Mouse (Mus musculus): Measurements from ENCODE around the gene Slc22a1. TPM values are rescaled to one million over a fixed set of nuclear protein-coding genes. Genes with fewer than 3 reads are reported as not detected.

Gene Slc22a1
- polyA plus RNA-seq, 1 experiment from 2014 or later = not detected

DNA sequence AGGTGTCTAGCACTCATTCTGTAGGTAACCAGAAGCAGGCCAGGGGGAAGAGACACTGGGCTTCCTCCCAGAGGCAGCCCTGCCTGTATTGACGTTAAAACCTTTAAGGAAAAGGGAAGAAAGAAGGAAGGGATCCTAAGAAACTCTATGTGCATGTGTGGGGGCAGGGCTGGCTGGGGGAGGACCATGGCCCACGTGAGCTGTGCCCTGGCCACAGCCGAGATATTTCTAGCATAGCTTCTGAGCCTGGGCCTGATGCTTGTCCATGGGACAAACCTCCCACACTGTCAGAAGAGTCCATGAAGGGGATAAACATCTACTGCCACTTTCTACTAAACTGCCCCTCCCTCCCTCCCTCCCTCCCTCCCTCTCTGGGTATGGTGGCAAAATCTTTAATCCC, 1.8 kb downstream of the Slc22a1 start:
- Histone ChIP-seq H3K4me2 (ENCODE audit: low read depth, low read length) (no peak overlapping the region), H3K36me3 (ENCODE audit: control insufficient read depth, insufficient read depth, low read length) (no peaks in the 10 kb centered on the region), H3K27ac (ENCODE audit: low read depth, low read length) (no peak overlapping the region), H3K4me1 (ENCODE audit: control insufficient read depth, insufficient read depth, low read length) (peaks cover 3% of the 10 kb centered on the region; the same call in 1 of the 2 replicates), H3K27me3 (ENCODE audit: control insufficient read depth, insufficient read depth, low read length) (no peaks in the 10 kb centered on the region), H3K9me3 (ENCODE audit: control insufficient read depth, low read length) (no peaks in the 10 kb centered on the region), H3K4me3 (ENCODE audit: low read depth, low read length) (no peak overlapping the region), H3K9ac (replicated peaks; ENCODE audit: low read depth, low read length) (no peak overlapping the region)
- 73% methylated on average over 3 of the region's 3 CpGs for WGBS
- ATAC-seq (ENCODE audit: low read depth) = no peak

DNA sequence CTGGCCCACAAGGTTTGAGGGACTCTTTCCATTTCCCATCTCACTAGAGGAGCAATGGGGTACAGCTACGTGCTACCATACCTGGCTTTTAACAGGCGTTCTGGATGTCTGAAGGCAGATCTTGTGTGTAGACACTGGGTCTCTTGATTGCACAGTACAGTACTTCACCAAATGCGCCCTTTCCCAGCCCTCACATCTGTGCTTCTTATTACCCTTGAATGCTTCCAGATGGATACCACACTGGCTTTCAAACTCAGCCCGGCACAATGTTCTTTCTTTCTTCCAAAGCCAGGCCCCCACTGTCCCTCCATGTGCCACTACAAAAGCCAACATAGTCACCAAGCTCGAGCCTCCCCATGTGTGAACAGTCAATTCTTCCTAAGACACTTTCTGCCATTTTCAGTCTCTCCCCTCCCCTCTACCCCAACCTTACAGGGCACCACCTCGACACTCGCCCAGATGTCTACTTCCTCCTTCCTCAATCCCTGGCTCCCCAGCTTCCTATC, 3.3 kb downstream of the Slc22a1 start:
- 71% methylated on average over 7 of the region's 7 CpGs for WGBS
- ATAC-seq (ENCODE audit: low read depth) = no peak
- H3K4me1 ChIP-seq (ENCODE audit: control insufficient read depth, insufficient read depth, low read length) = peaks cover 3% of the 10 kb centered on the region; the same call in 1 of the 2 replicates

GRCm38 (mm10) chr17:12671029-12671605, 4.5 kb downstream of the Slc22a1 start:
- Histone ChIP-seq H3K9me3 (ENCODE audit: control insufficient read depth, low read length) (no peaks in the 10 kb centered on the region), H3K9ac (replicated peaks; ENCODE audit: low read depth, low read length) (no peak overlapping the region), H3K4me2 (ENCODE audit: low read depth, low read length) (no peak overlapping the region), H3K4me3 (ENCODE audit: low read depth, low read length) (no peak overlapping the region), H3K27ac (ENCODE audit: low read depth, low read length) (no peak overlapping the region), H3K36me3 (ENCODE audit: control insufficient read depth, insufficient read depth, low read length) (no peaks in the 10 kb centered on the region), H3K27me3 (ENCODE audit: control insufficient read depth, insufficient read depth, low read length) (no peaks in the 10 kb centered on the region), H3K4me1 (ENCODE audit: control insufficient read depth, insufficient read depth, low read length) (peaks cover 3% of the 10 kb centered on the region; the same call in 1 of the 2 replicates)
- WGBS = 89% methylated on average over 5 of the region's 5 CpGs
- no peak for ATAC-seq (ENCODE audit: low read depth)

More for the DNA sequence above, 3.3 kb downstream of the Slc22a1 start:
- Histone ChIP-seq H3K9me3 (ENCODE audit: control insufficient read depth, low read length) (no peaks in the 10 kb centered on the region), H3K4me2 (ENCODE audit: low read depth, low read length) (no peak overlapping the region), H3K9ac (replicated peaks; ENCODE audit: low read depth, low read length) (no peak overlapping the region), H3K36me3 (ENCODE audit: control insufficient read depth, insufficient read depth, low read length) (no peaks in the 10 kb centered on the region), H3K27me3 (ENCODE audit: control insufficient read depth, insufficient read depth, low read length) (no peaks in the 10 kb centered on the region), H3K4me3 (ENCODE audit: low read depth, low read length) (no peak overlapping the region), H3K27ac (ENCODE audit: low read depth, low read length) (no peak overlapping the region)

DNA sequence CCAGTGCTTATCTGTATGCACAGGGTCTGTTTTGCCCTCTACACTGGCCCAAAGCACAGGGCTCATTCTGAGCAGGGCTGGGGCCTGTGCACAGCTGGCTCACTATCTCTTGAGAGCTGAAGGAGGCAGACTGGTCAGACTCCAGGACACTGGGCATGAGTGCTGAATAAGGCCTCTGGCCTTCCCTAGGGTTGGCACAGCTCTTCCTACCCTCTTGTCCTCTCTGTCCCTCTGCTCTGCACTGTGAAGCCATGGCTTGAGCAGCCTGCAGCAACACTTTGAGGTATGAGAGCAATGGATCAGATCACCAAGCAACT, 6.3 kb downstream of the Slc22a1 start:
- Histone ChIP-seq H3K27me3 (ENCODE audit: control insufficient read depth, insufficient read depth, low read length) (no peaks in the 10 kb centered on the region), H3K4me1 (ENCODE audit: control insufficient read depth, insufficient read depth, low read length) (peaks cover 3% of the 10 kb centered on the region; the same call in 1 of the 2 replicates), H3K9me3 (ENCODE audit: control insufficient read depth, low read length) (no peaks in the 10 kb centered on the region), H3K4me3 (ENCODE audit: low read depth, low read length) (no peak overlapping the region), H3K27ac (ENCODE audit: low read depth, low read length) (no peak overlapping the region), H3K36me3 (ENCODE audit: control insufficient read depth, insufficient read depth, low read length) (no peaks in the 10 kb centered on the region), H3K4me2 (ENCODE audit: low read depth, low read length) (no peak overlapping the region), H3K9ac (replicated peaks; ENCODE audit: low read depth, low read length) (no peak overlapping the region)
- peak; percentile 36; the same call in 1 of the 2 replicates for ATAC-seq (ENCODE audit: low read depth)

DNA sequence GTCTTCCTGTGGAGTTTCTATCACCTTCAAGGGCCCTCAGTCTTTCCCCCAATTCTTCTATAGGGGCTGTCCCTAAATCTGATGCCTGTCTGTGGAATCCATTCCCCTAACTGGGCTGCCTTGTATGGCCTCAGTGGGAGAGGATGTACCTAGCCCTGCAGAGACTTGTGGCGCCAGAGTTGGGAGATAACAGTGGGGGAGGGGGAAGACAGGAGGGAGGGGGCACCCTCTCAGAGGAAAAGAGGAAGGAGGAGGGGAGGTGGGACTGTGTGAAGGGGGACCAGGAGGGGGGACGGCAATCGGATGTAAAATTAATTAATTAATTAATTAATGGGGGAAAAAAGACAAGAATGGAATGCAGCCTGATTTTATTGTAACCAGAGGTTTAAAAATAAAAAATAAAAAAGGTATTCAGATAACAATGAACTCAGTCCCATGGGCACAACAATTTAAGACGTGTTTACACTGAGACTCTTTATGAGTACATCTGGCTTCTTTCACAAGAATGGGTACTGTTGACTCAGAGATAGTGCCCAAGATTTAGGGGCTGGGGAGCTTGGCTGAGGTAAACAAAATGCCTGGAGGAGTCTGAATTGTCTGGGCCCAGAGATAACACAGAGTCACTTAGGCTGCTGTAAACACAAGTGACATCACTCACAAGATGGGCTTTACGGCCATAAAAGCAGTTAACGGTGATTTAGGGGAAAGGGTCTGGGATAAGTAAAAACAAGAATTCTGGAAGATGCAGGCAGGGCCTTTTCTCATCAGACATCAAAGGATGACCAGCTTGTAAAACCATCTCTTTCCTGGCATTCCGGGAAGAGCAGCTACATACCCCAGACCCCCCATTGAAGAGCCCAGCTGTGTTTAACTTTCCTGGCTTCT, 6.9 kb downstream of the Slc22a1 start:
- H3K9ac ChIP-seq (replicated peaks; ENCODE audit: low read depth, low read length) = no peak overlapping the region
- H3K36me3 ChIP-seq (ENCODE audit: control insufficient read depth, insufficient read depth, low read length) = no peaks in the 10 kb centered on the region
- ATAC-seq (ENCODE audit: low read depth) = peak; percentile 60; the same call in 1 of the 2 replicates
- no peak overlapping the region for H3K4me3 ChIP-seq (ENCODE audit: low read depth, low read length)
- H3K9me3 ChIP-seq (ENCODE audit: control insufficient read depth, low read length) = no peaks in the 10 kb centered on the region
- H3K27me3 ChIP-seq (ENCODE audit: control insufficient read depth, insufficient read depth, low read length) = no peaks in the 10 kb centered on the region
- peaks cover 3% of the 10 kb centered on the region; the same call in 1 of the 2 replicates for H3K4me1 ChIP-seq (ENCODE audit: control insufficient read depth, insufficient read depth, low read length)
- H3K4me2 ChIP-seq (ENCODE audit: low read depth, low read length) = no peak overlapping the region
- WGBS = 8% methylated on average over 7 of the region's 7 CpGs
- no peak overlapping the region for H3K27ac ChIP-seq (ENCODE audit: low read depth, low read length)

- no peak for ATAC-seq (ENCODE audit: low read depth)
- WGBS = 68% methylated on average over 8 of the region's 8 CpGs
- Histone ChIP-seq H3K9me3 (ENCODE audit: control insufficient read depth, low read length) (no peaks in the 10 kb centered on the region), H3K36me3 (ENCODE audit: control insufficient read depth, insufficient read depth, low read length) (no peaks in the 10 kb centered on the region), H3K4me3 (ENCODE audit: low read depth, low read length) (no peak overlapping the region), H3K4me2 (ENCODE audit: low read depth, low read length) (no peak overlapping the region), H3K27ac (ENCODE audit: low read depth, low read length) (no peak overlapping the region), H3K27me3 (ENCODE audit: control insufficient read depth, insufficient read depth, low read length) (no peaks in the 10 kb centered on the region), H3K4me1 (ENCODE audit: control insufficient read depth, insufficient read depth, low read length) (peaks cover under 1% of the 10 kb centered on the region; the same call in 1 of the 2 replicates), H3K9ac (replicated peaks; ENCODE audit: low read depth, low read length) (no peak overlapping the region)
These were observed 11.5 kb downstream of the Slc22a1 start for GRCm38 (mm10) chr17:12664156-12664555.

- H3K4me3 ChIP-seq (ENCODE audit: low read depth, low read length) = no peak overlapping the region
- no peaks in the 10 kb centered on the region for H3K27me3 ChIP-seq (ENCODE audit: control insufficient read depth, insufficient read depth, low read length)
- H3K4me1 ChIP-seq (ENCODE audit: control insufficient read depth, insufficient read depth, low read length) = no peaks in the 10 kb centered on the region
- no peaks in the 10 kb centered on the region for H3K36me3 ChIP-seq (ENCODE audit: control insufficient read depth, insufficient read depth, low read length)
- no peak for ATAC-seq (ENCODE audit: low read depth)
- no peak overlapping the region for H3K9ac ChIP-seq (replicated peaks; ENCODE audit: low read depth, low read length)
- H3K4me2 ChIP-seq (ENCODE audit: low read depth, low read length) = no peak overlapping the region
- WGBS = 75% methylated on average over 13 of the region's 13 CpGs
- no peaks in the 10 kb centered on the region for H3K9me3 ChIP-seq (ENCODE audit: control insufficient read depth, low read length)
- no peak overlapping the region for H3K27ac ChIP-seq (ENCODE audit: low read depth, low read length)
These were observed 14.9 kb downstream of the Slc22a1 start for GRCm38 (mm10) chr17:12660572-12661260.

GRCm38 (mm10) chr17:12659233-12659632, 16.4 kb downstream of the Slc22a1 start:
- H3K27me3 ChIP-seq (ENCODE audit: control insufficient read depth, insufficient read depth, low read length) = no peaks in the 10 kb centered on the region
- no peak overlapping the region for H3K9ac ChIP-seq (replicated peaks; ENCODE audit: low read depth, low read length)
- ATAC-seq (ENCODE audit: low read depth) = no peak
- 92% methylated on average over 10 of the region's 10 CpGs for WGBS
- no peaks in the 10 kb centered on the region for H3K36me3 ChIP-seq (ENCODE audit: control insufficient read depth, insufficient read depth, low read length)
- H3K4me1 ChIP-seq (ENCODE audit: control insufficient read depth, insufficient read depth, low read length) = no peaks in the 10 kb centered on the region
- no peak overlapping the region for H3K4me3 ChIP-seq (ENCODE audit: low read depth, low read length)
- no peak overlapping the region for H3K4me2 ChIP-seq (ENCODE audit: low read depth, low read length)
- no peak overlapping the region for H3K27ac ChIP-seq (ENCODE audit: low read depth, low read length)
- H3K9me3 ChIP-seq (ENCODE audit: control insufficient read depth, low read length) = no peaks in the 10 kb centered on the region

DNA sequence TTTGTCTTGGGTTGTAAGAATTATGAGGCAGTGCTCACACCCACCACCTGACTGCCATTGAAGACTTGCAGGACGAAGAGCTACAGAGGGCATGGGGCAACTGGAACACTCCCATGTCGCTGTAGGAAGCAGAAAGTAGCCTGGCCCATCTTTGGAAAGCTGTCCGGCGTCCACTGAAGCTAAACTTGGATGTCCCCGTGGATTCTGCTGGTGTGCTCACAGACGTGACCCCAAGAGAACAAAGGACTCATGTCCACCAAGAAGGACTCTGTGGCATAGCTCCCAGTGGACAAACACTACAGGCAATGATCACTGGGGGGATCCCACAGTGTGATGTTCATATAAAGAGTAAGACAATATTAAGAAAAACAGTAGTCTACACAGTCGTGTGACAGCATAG, 16.8 kb downstream of the Slc22a1 start:
- no peaks in the 10 kb centered on the region for H3K4me1 ChIP-seq (ENCODE audit: control insufficient read depth, insufficient read depth, low read length)
- H3K4me2 ChIP-seq (ENCODE audit: low read depth, low read length) = no peak overlapping the region
- H3K27ac ChIP-seq (ENCODE audit: low read depth, low read length) = no peak overlapping the region
- WGBS = 82% methylated on average over 7 of the region's 7 CpGs
- H3K9me3 ChIP-seq (ENCODE audit: control insufficient read depth, low read length) = no peaks in the 10 kb centered on the region
- H3K4me3 ChIP-seq (ENCODE audit: low read depth, low read length) = no peak overlapping the region
- no peaks in the 10 kb centered on the region for H3K36me3 ChIP-seq (ENCODE audit: control insufficient read depth, insufficient read depth, low read length)
- no peak for ATAC-seq (ENCODE audit: low read depth)
- no peak overlapping the region for H3K9ac ChIP-seq (replicated peaks; ENCODE audit: low read depth, low read length)
- no peaks in the 10 kb centered on the region for H3K27me3 ChIP-seq (ENCODE audit: control insufficient read depth, insufficient read depth, low read length)

All from neural tube, embryonic 14.5 days (tissue).